Mouse (Mus musculus) kidney, adult 18-20 months (tissue): ENCODE results near the gene Vmn2r95.
"Not testable (repeated sequence)": the region's sequence is repeated elsewhere in the genome, so short reads cannot be mapped to it uniquely, and the experiment has no call there.

Experiments
- DNase-seq: peaks from one replicate; pipeline ENCODE4 v3.0.0; 2021

The Vmn2r95 gene

DNA sequence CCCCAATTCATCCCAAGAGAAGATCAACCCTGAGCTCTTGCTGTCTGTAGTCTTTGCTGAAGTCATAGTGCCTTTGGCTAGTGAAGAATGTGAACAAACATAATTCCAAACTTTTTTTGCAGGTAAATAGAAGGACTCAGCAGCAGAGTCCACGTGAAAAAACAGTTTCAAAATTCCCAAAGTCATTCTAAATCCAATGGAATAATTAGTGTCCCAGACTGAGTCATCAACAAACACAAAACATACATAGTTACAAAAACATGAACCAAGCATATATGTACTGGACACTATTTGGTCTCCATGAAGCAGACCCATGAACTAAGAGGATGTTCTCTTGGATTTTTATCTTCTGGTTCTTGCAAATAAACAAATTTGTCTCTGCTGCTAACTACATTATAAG is at the start of gene Vmn2r95:
Gene Vmn2r95 (plus strand): TSS at position 301 of the 400 bp plus-strand sequence.
- DNase-seq: no peak

DNA sequence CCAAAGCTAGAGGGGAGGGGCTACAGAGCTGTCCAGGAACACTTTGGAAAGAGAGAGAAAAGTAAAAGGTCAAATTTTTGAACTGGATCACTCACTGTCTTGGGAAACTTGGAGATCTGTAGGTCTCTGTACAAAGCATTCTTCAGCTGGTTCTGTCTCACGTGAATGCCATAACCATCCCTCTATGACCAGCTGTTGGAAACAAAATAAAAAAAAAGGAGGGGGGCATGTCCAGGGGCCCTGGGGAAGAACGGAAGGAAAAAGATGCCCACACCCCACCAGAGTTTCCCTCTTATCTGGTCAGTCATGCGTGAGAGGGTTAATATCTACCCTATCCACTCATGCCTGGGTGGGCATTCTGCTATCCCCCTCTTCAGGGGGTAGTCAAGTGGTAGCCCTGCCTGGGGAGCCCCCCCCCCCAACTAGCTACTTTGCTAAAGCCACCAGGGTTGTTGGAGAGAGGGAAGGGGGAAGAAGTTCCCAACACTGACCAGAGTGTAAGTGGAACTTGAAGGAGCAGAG is 31.8 kb downstream of the Vmn2r95 start:
- DNase-seq: no peak

DNA sequence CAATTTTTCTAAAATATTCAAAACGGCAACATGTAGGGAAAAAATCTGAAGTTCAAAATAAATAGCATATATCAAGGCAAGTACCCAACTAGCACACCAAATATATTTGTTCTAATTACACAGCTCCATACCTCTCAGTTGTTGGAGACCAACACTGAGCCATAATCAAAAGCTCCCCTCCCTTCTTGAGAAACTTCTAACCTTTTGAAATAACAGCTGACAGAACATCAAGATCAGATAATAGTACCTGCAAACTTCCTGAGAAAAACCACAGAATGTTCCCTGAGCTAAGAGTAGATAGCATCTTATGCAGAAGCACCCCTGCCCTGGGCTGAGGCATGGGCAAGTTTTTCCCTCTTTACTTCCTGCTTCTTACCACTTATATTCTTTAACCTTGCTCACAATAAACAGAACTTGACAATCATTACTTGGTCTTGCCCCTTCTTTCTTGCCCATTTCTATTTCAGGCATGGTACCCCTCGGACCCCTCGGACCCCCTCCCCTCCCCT is 34.3 kb downstream of the Vmn2r95 start:
- DNase-seq: not testable (repeated sequence)

DNA sequence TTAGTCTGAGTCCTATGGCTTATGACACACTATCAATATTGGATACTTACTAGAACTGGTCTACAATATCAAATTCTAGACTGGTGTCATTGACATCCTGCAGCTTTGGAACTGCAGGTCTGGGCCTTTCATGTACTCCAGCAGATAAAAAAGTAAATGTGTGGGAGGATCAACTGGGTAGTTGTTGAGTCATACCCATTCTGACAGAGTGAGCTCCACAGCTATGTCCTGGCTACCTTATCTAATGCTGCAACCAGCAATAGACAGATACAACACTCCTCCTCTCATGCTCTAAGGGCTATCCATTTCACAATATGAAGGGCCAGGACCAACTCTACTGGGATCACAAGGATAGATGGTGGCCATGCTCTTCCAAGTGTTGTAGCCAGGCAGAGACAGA is 38.8 kb downstream of the Vmn2r95 start:
- no peak for DNase-seq

DNA sequence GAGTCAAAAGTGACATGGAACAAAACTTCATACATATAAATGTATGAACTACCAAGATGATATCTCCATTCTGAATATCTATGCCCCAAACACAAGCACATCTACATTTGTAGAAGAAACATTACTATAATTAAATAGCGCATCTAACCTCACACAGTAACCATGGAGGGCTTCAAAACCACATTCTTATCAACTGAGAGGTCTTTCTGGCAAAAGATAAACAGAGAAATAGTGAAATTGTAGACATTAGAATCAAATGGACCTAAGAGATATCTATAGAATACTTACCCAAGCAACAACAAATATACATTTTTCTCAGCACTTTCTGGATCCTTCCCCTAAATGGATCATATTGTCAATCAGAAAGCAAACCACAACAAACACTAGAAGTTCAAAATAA is 56.0 kb downstream of the Vmn2r95 start:
- DNase-seq: no peak
